Mouse (Mus musculus): ENCODE measurements around the gene Slc9a3r1. TPM values are rescaled to one million over a fixed set of nuclear protein-coding genes. Genes with fewer than 3 reads are reported as not detected.

The Slc9a3r1 gene
- total RNA-seq, 1 experiment = 43.9 TPM

- Histone ChIP-seq H3K9me3 (ENCODE audit: control insufficient read depth, insufficient read depth, low read depth, low read length) (no peaks in the 10 kb centered on the region), H3K27ac (ENCODE audit: insufficient read depth, low read depth, low read length, poor library complexity, severe bottlenecking) (no peak overlapping the region), H3K9ac (ENCODE audit: insufficient read depth, low read depth, low read length, poor library complexity, severe bottlenecking) (no peak overlapping the region), H3K4me1 (ENCODE audit: control insufficient read depth in 2 of 2, insufficient read depth in 2 of 2, low read length in 2 of 2, poor library complexity in 1 of 2) (peaks cover 13 to 38% of the 10 kb centered on the region in 2 experiments), H3K4me3 (ENCODE audit: insufficient read depth in 1 of 2, low read depth in 1 of 2, low read length in 2 of 2, poor library complexity in 1 of 2, severe bottlenecking in 1 of 2) (no peak overlapping the region), H3K36me3 (ENCODE audit: control insufficient read depth, insufficient read depth, low read length, poor library complexity, severe bottlenecking) (peaks cover 19% of the 10 kb centered on the region; the same call in 1 of the 2 replicates)
- no peak for DNase-seq (ENCODE audit: low read depth, low spot score)
- TF ChIP-seq MAFK (IDR thresholded peaks at IDR 0.05; ENCODE audit: insufficient read depth, low read depth, low read length) = no peak
- TF ChIP-seq ZC3H11A (IDR thresholded peaks at IDR 0.05; ENCODE audit: borderline replicate concordance, low read depth, low read length) = no peak
- TF ChIP-seq ZNF384 (IDR thresholded peaks at IDR 0.05; ENCODE audit: low read depth, low read length) = no peak
- TF ChIP-seq HCFC1 (IDR thresholded peaks at IDR 0.05; ENCODE audit: borderline replicate concordance, insufficient read depth, low read length) = no peak
- no peak for TF ChIP-seq CHD2 (IDR thresholded peaks at IDR 0.05; ENCODE audit: low read depth, low read length)
- in situ Hi-C loops (cut with MboI; ENCODE audit: low sequenced_read_pairs in 2 of 2, unreplicated experiment in 2 of 2) = no loop called here
These were observed 6.3 kb downstream of the Slc9a3r1 start for GRCm38 (mm10) chr11:115169430-115169829.

GRCm38 (mm10) chr11:115171125-115171524 is 8.0 kb downstream of the Slc9a3r1 start:
- TF ChIP-seq CHD2 (IDR thresholded peaks at IDR 0.05; ENCODE audit: low read depth, low read length) (no peak), ZNF384 (IDR thresholded peaks at IDR 0.05; ENCODE audit: low read depth, low read length) (no peak), HCFC1 (IDR thresholded peaks at IDR 0.05; ENCODE audit: borderline replicate concordance, insufficient read depth, low read length) (no peak), MAFK (IDR thresholded peaks at IDR 0.05; ENCODE audit: insufficient read depth, low read depth, low read length) (no peak), ZC3H11A (IDR thresholded peaks at IDR 0.05; ENCODE audit: borderline replicate concordance, low read depth, low read length) (no peak)
- Histone ChIP-seq H3K4me1 (ENCODE audit: control insufficient read depth in 2 of 2, insufficient read depth in 2 of 2, low read length in 2 of 2, poor library complexity in 1 of 2) (peaks cover 13 to 44% of the 10 kb centered on the region in 2 experiments), H3K4me3 (ENCODE audit: insufficient read depth in 1 of 2, low read depth in 1 of 2, low read length in 2 of 2, poor library complexity in 1 of 2, severe bottlenecking in 1 of 2) (no peak overlapping the region), H3K9ac (ENCODE audit: insufficient read depth, low read depth, low read length, poor library complexity, severe bottlenecking) (no peak overlapping the region), H3K36me3 (ENCODE audit: control insufficient read depth, insufficient read depth, low read length, poor library complexity, severe bottlenecking) (peaks cover 16% of the 10 kb centered on the region; the same call in 1 of the 2 replicates), H3K27ac (ENCODE audit: insufficient read depth, low read depth, low read length, poor library complexity, severe bottlenecking) (no peak overlapping the region), H3K9me3 (ENCODE audit: control insufficient read depth, insufficient read depth, low read depth, low read length) (no peaks in the 10 kb centered on the region)
- in situ Hi-C loops (cut with MboI; ENCODE audit: low sequenced_read_pairs in 2 of 2, unreplicated experiment in 2 of 2) = no loop called here
- DNase-seq (ENCODE audit: low read depth, low spot score) = no peak

DNA sequence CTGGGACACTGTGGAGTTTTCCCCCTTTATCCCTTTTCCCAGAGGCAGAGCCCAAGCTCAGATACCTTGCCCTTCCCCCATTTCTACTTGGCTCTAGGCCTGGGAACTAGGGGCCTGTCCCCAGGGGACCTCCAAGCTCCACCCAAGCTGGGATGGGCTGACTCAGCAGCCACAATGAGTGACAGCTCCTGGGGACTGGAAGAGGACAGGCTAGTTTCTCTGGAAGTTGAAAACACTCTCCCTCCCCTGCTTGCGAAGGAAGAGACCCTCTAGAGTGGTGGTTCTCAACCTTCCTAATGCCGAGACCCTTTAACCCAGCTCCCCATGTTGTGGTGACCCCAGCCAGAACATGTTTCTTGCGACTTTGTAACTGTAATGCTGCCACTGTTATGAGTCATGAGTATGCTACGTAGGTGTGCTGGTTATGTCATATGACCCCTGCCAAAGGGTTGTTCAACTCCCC is 9.7 kb downstream of the Slc9a3r1 start:
- peak overlapping the region; percentile 47; the same call in 1 of the 2 replicates for H3K27ac ChIP-seq (ENCODE audit: insufficient read depth, low read depth, low read length, poor library complexity, severe bottlenecking)

GRCm38 (mm10) chr11:115173549-115174339 is 10.6 kb downstream of the Slc9a3r1 start:
- no peak for DNase-seq (ENCODE audit: low read depth, low spot score)
- H3K27ac ChIP-seq (ENCODE audit: insufficient read depth, low read depth, low read length, poor library complexity, severe bottlenecking) = peak overlapping the region; percentile 71

More for the DNA sequence above, 9.7 kb downstream of the Slc9a3r1 start:
- Histone ChIP-seq H3K9me3 (ENCODE audit: control insufficient read depth, insufficient read depth, low read depth, low read length) (no peaks in the 10 kb centered on the region), H3K9ac (ENCODE audit: insufficient read depth, low read depth, low read length, poor library complexity, severe bottlenecking) (no peak overlapping the region), H3K36me3 (ENCODE audit: control insufficient read depth, insufficient read depth, low read length, poor library complexity, severe bottlenecking) (peaks cover 19% of the 10 kb centered on the region; the same call in 1 of the 2 replicates), H3K4me1 (ENCODE audit: control insufficient read depth in 2 of 2, insufficient read depth in 2 of 2, low read length in 2 of 2, poor library complexity in 1 of 2) (peaks cover 14 to 56% of the 10 kb centered on the region in 2 experiments), H3K4me3 (ENCODE audit: insufficient read depth in 1 of 2, low read depth in 1 of 2, low read length in 2 of 2, poor library complexity in 1 of 2, severe bottlenecking in 1 of 2) (peak overlapping the region in 1 of 2 experiments; percentile 28; a peak in 1 of 4 replicates)
- in situ Hi-C loops (cut with MboI; ENCODE audit: low sequenced_read_pairs in 2 of 2, unreplicated experiment in 2 of 2) = no loop called here
- no peak for TF ChIP-seq ZNF384 (IDR thresholded peaks at IDR 0.05; ENCODE audit: low read depth, low read length)
- peak; percentile 96 for TF ChIP-seq MAFK (IDR thresholded peaks at IDR 0.05; ENCODE audit: insufficient read depth, low read depth, low read length)
- no peak for TF ChIP-seq HCFC1 (IDR thresholded peaks at IDR 0.05; ENCODE audit: borderline replicate concordance, insufficient read depth, low read length)
- TF ChIP-seq ZC3H11A (IDR thresholded peaks at IDR 0.05; ENCODE audit: borderline replicate concordance, low read depth, low read length) = no peak
- no peak for TF ChIP-seq CHD2 (IDR thresholded peaks at IDR 0.05; ENCODE audit: low read depth, low read length)
- no peak for DNase-seq (ENCODE audit: low read depth, low spot score)

More at GRCm38 (mm10) chr11:115173549-115174339, 10.6 kb downstream of the Slc9a3r1 start:
- TF ChIP-seq HCFC1 (IDR thresholded peaks at IDR 0.05; ENCODE audit: borderline replicate concordance, insufficient read depth, low read length) (no peak), ZNF384 (IDR thresholded peaks at IDR 0.05; ENCODE audit: low read depth, low read length) (no peak), MAFK (IDR thresholded peaks at IDR 0.05; ENCODE audit: insufficient read depth, low read depth, low read length) (no peak), ZC3H11A (IDR thresholded peaks at IDR 0.05; ENCODE audit: borderline replicate concordance, low read depth, low read length) (no peak), CHD2 (IDR thresholded peaks at IDR 0.05; ENCODE audit: low read depth, low read length) (no peak)
- Histone ChIP-seq H3K4me3 (ENCODE audit: insufficient read depth in 1 of 2, low read depth in 1 of 2, low read length in 2 of 2, poor library complexity in 1 of 2, severe bottlenecking in 1 of 2) (peak overlapping the region; percentile 10 to 34; a peak in 3 of 4 replicates), H3K9me3 (ENCODE audit: control insufficient read depth, insufficient read depth, low read depth, low read length) (no peaks in the 10 kb centered on the region), H3K4me1 (ENCODE audit: control insufficient read depth in 2 of 2, insufficient read depth in 2 of 2, low read length in 2 of 2, poor library complexity in 1 of 2) (peaks cover 14 to 57% of the 10 kb centered on the region in 2 experiments), H3K9ac (ENCODE audit: insufficient read depth, low read depth, low read length, poor library complexity, severe bottlenecking) (peak overlapping the region; percentile 53), H3K36me3 (ENCODE audit: control insufficient read depth, insufficient read depth, low read length, poor library complexity, severe bottlenecking) (peaks cover 18% of the 10 kb centered on the region; the same call in 1 of the 2 replicates)
- in situ Hi-C loops (cut with MboI; ENCODE audit: low sequenced_read_pairs in 2 of 2, unreplicated experiment in 2 of 2) = no loop called here
